Mouse (Mus musculus) kidney, adult 8-10 months (tissue): ENCODE measurements at regions not wholly inside any gene's neighbourhood (a gene's known extent, or its start where the extent isn't known, plus 50 kb on each side); places are given as distances from the start of the nearest gene placed in this dataset.

Experiments used
- DNase-seq, 2 experiments: peaks; one replicate each; pipeline ENCODE4 v3.0.0; 2022

DNA sequence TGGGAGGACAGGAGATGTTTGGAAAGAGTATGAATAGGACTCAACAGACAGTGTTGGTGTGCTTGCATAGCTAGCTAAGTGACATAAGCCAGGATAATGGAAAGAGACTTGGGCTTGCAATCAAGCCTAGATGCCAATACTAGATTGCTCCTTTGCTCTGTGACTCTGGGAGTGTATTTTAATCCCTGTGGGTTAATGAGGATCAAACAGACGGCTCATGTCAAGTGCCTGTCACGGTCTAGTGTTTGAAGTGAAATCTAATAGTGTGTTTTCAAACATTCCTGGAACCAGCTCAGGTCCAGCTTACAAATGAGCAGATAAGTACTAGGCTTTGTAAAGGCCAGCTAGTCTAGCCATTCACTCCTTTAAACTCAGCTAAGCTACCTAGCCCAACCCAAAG is 64.1 kb upstream of the Ranbp3l start:
- no peak for DNase-seq

DNA sequence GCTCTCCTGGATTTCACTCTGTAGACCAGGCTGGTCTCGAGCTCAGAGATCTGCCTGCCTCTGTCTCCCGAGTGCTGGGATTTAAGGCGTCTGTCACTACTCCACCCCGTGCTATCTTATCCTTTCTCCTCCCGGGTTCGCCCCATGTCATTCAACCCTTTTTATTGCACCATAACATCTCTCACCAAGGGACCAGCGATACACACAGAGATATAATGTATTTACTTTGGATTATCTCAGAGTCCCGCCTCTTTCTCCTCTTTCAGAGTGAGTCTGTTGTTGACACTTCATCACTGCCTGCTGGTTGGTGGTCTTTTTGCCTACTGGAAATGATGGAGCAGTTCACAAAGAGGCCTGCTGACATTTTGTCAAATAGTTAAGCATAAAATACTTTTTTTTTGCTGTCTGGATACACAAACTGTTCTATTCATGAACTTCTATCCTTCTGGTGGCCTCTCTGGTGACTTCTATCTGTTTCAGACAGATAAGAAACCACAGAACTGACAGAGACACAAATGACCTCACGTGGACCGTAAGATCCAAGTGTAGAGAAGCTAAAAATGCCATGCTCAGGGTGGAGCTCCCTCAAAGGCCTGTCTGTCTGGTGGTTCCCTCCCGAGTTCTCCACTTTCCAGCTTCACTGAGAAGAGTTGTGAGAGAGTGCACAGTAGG is 70.1 kb upstream of the Ranbp3l start:
- DNase-seq: no peak

GRCm38 (mm10) chr15:8896856-8897255 is 70.9 kb upstream of the Ranbp3l start:
- DNase-seq: no peak

DNA sequence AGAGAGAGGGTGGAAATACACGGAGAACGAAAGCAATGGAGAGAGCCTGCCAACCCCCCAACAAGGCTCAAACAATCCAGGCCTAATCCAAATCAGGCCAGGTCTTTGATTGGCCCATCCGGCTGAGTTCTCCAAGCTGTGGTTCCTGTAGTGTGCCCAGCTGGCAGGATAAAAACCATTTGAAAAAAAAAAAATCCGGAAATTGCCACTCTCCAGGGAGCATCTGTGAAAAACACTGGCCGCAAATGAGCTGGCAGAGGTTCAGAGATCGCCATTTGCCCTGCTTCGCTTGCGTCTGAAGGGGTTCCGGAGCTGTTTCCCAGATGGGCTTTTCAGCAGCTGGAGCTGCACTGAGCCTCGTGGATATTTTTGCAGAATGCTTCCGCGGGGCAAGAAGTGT is 71.4 kb upstream of the Ranbp3l start:
- no peak for DNase-seq

DNA sequence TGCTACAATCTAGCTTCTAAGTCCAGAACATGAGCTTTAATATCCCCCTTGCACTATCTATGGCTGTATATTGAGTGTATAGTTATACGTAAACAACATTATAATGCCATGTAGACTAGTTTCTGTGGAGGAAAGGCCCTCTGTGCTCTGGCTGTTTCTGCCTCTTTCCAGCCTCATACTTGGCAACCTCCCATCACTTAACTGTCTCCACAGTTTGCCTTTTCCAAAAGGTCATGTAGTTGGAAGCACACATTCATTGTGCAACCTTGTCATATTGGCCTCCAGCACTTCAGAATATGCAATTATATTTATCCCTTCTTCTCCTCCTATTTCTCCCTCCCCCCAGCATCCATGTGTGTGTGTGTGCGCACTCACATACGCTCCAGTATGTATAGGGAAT is 82.2 kb upstream of the Ranbp3l start:
- no peak for DNase-seq

- DNase-seq: peak in 1 of 2 experiments; percentile 3
These were observed 82.9 kb upstream of the Ranbp3l start for GRCm38 (mm10) chr15:8884608-8885467.

DNA sequence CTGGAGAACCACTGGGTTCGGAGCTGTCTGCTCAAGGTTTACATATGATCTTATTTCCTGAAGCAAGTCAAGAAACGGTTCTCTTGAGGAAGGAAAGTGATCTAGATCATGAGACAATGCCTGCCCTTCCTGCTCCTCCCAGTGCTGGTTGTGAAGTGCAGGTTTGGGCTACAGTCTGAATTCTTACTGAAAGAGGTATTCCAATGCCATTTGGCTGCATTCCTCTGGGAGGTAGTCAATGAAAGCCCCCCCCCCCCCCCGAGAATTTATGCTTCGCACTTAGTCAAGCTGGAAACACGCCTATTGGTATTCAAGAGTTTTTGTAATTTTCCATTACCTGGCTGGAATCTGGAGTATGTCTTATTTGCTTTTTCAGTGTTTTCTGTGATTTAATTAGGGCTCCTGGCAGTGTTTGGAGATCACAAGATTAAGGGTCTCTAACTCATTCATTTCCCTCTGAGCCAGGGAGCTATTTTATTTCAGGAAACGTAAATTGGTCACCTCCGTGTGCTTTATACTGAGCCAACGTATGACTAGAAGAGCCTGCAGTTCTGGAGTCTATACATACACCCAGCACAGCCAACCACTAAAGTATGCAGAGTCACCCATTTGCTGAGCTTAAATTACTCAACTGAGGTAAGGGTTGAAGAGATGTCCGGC is 84.7 kb upstream of the Ranbp3l start:
- DNase-seq: peak in 1 of 2 experiments; percentile 25

- no peak for DNase-seq
These were observed 92.8 kb upstream of the Ranbp3l start for GRCm38 (mm10) chr15:8874884-8875493.

DNA sequence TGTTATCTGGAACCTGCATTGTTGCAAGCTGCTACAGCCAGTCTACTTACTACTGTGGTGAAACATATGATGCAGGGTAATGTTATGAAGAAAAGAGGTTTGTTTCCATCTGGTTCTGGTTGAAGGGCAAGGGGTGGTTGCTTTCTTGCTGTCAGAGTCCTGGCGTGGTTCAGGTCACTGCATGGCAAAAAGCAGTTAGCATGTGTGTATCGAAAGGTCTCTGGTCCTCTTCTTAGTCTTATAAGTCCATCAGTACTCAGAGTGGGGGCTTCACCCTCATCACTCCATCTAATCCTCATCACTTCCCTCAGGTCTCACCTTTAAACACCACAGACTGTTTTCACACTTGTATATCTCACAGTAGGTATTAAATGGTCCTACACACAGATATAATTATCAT is 99.7 kb upstream of the Ranbp3l start:
- no peak for DNase-seq

GRCm38 (mm10) chr15:8867160-8867891 is 100.4 kb upstream of the Ranbp3l start:
- DNase-seq: no peak

DNA sequence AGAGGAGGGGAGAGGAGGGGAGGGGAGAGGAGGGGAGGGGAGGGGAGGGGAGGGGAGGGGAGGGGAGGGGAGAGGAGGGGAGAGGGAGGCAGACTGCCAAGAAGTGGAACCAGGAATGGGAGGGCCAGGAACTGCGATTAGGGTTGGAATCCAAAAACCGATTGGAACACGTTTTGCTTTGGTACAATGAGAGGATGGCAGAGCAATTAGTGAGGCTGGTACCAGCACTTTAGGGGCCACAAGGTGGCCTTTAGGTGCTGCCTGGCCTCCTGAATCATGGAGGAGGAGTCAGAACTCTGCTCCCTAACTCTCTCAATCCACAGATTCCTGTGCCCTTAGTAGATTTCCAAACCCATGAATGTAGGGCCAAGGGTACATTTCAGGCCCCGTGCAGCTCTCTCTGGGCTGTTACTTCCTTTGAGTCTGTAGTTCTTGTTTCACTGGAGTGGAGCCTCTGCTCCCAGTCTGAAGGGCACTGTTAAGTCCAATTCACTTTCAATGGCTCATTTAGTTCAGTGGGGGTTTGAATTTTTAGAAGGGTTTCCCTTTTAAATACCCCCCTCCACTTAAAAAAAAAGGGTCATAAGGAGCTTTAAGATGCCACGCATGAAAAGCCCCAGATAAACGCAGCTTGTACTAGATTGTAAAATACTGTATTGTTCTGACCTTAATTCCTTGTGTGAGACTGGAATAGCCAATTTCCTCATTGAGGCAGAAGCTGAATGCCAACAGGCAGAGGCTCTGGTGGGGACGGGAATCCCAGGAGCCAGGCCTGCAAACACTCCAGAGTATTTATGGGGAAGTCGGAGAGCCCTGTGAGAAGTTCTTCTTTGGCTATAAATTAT is 102.4 kb upstream of the Ranbp3l start:
- DNase-seq: no peak

- no peak for DNase-seq
These were observed 111.2 kb upstream of the Ranbp3l start for GRCm38 (mm10) chr15:8856419-8857084.

DNA sequence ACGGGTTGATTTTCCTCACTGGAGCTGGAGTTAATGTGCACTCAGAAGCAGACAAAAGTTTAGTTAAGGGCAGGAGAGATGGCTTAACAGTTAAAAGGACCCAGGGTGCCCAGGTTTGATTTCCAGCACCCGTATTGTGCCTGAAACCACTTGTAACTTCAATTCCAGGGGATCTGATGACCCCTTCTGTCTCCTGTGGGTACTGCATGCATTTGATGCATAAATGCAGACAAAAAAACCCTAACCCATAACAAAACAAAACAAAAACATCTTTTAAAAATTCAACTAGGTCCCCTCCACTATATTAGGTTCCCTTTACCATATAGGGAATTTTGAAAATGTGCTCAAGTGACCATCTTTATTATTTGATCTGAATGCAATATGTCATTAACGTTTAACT is 112.2 kb upstream of the Ranbp3l start:
- DNase-seq: no peak

- peak in 1 of 2 experiments; percentile 8 for DNase-seq
These were observed 113.4 kb upstream of the Ranbp3l start for GRCm38 (mm10) chr15:8854336-8854735.

DNA sequence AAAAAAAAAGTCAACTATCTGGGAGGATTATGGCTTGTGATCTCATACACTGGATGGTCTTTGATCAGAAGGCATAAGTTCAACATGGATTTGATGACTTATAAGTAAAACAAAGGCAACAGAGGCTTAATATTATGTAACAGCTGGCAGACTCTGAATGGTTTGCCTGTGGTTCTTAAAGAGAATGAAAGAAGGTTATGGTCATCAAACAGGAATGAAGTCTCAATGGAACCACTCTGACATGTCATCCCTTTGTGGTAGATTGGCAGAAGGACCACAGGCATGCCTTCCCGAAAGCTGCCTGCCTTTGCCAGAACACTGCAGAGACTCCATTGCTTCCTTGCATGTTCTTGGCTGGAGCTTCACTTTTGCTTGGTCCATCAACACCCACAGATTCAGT is 116.8 kb upstream of the Ranbp3l start:
- no peak for DNase-seq

GRCm38 (mm10) chr15:8849413-8849812 is 118.3 kb upstream of the Ranbp3l start:
- DNase-seq: peak; percentile 3 to 6

- DNase-seq: no peak
These were observed 125.6 kb upstream of the Ranbp3l start for GRCm38 (mm10) chr15:8842129-8842528.

DNA sequence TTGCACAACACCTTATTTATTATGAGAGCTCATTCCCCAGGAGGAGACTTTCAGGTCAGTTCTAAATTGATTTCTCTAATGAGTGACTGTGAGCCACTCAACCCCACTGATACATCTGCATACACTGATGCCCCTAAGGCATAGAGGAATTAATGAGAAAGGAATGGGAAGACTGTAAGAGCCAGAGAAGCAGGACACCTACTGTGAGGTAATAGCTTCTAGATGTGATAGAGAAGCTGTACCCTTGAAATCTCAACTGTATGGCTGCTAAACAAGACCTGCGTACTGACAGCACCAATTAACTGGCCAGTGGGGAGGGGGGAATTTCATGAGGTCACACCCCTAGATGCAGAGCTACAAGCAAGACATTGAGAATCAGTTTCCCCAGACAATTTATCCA is 128.3 kb upstream of the Ranbp3l start:
- DNase-seq: no peak

DNA sequence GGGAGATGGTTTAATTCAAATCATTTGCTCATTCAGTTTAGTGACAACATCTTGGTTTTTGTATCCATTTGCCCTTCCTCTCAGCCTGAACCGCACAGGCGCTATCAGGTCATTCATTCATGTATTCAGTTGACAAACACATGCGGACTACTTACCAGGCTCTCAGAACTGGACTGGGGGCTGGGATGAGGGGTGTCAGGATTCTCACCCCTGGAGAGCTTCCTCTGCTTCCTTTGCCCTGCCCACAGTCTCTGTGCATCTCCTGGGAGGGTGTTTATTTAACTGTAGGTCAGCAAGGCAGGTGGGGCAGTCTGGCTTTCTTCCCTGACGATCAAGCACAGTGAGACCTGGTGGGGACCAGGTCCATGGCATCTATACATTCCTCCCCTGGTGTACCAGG is 123.6 kb upstream of the Slc1a3 start:
- DNase-seq: no peak

DNA sequence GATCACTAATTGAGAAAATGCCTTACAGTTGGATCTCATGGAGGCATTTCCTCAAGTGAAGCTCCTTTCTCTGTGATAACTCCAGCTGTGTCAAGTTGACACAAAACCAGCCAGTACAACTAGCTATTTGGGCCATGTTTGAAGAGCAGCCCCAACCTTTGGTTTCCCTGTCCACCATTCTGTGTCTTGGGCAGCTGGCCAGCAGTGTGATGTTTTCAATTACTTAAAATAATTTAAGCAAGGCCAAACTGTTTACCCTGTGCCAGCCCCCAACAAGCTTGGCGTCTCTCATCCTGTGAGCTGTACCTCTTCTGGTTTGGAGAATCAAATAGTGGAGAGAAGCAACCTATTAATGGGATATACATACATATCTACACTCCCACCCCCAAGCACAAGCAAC is 122.4 kb upstream of the Slc1a3 start:
- DNase-seq: no peak
